Mouse (Mus musculus) heart, postnatal 10 days (tissue): ENCODE results near the gene Olfr516. TPM values are rescaled to one million over a fixed set of nuclear protein-coding genes. Genes with fewer than 3 reads are reported as not detected.

Experiments
- DNase-seq, 2 experiments: peaks; one replicate each; pipeline ENCODE4 v3.0.0; 2021
- intact Hi-C: fragments of 180-260 bp; cut with DNase I; formaldehyde crosslinking; loops from one replicate; pipeline ENCODE4 v1.15.1; 2025
- total RNA-seq, 2 experiments: library from RNA; stranded (reverse); gene quantifications; 2 replicates each; pipeline ENCODE4 v1.2.3; 2021

The Olfr516 gene
- total RNA-seq: not detected

GRCm38 (mm10) chr7:108850429-108850828, at the start of gene Olfr516:
Gene Olfr516, minus strand, starts transcription at chr7:108850529.
- intact Hi-C loops: loop anchor here (5.0 kb wide), 1 partner anchor 82 kb away; the partner anchor contains the start of genes Eif3f and Nlrp10
- DNase-seq: no peak

GRCm38 (mm10) chr7:108894320-108894719, 44.0 kb upstream of the Olfr516 start, which contains the start of gene Olfr519:
Gene Olfr519, minus strand, starts transcription at chr7:108894420.
- intact Hi-C loops: no loop called here
- no peak for DNase-seq

- intact Hi-C loops: no loop called here
- no peak for DNase-seq
These were observed 34.6 kb upstream of the Olfr516 start, which contains the start of gene Olfr518 for GRCm38 (mm10) chr7:108884906-108885305. Gene Olfr518, minus strand, starts transcription at chr7:108885006.

GRCm38 (mm10) chr7:108872279-108872678, 21.9 kb upstream of the Olfr516 start, which contains the start of gene Olfr517:
Gene Olfr517, minus strand, starts transcription at chr7:108872379.
- no peak for DNase-seq
- intact Hi-C loops: no loop called here

- DNase-seq: no peak
These were observed 24.4 kb downstream of the Olfr516 start, which contains the start of gene Olfr514 for GRCm38 (mm10) chr7:108825897-108826296. Gene Olfr514, minus strand, starts transcription at chr7:108825997.

GRCm38 (mm10) chr7:108814593-108815215, 35.6 kb downstream of the Olfr516 start:
- intact Hi-C loops: loop anchor here (1.0 kb wide), 2 partner anchors 120 to 214 kb away; partner anchors contain the start of gene Eif3f
- peak; percentile 21 to 41 for DNase-seq

More at GRCm38 (mm10) chr7:108825897-108826296, 24.4 kb downstream of the Olfr516 start, which contains the start of gene Olfr514:
- intact Hi-C loops: no loop called here

GRCm38 (mm10) chr7:108797205-108797933, 53.0 kb downstream of the Olfr516 start:
- intact Hi-C loops: no loop called here
- no peak for DNase-seq

Other genes starting within 250 kb of the Olfr516 start
- not detected for gene Olfr506, start 239.7 kb downstream of the Olfr516 start, total RNA-seq
- not detected for gene Olfr507, start 228.7 kb downstream of the Olfr516 start, total RNA-seq
- gene Olfr508, start 220.5 kb downstream of the Olfr516 start, total RNA-seq: not detected
- not detected for gene Olfr509, start 198.6 kb downstream of the Olfr516 start, total RNA-seq
- gene Olfr510, start 184.1 kb downstream of the Olfr516 start, total RNA-seq: not detected
- gene Olfr512, start 137.2 kb downstream of the Olfr516 start, total RNA-seq: not detected
- gene Olfr513, start 99.6 kb downstream of the Olfr516 start, total RNA-seq: not detected
- gene Olfr514, start 24.5 kb downstream of the Olfr516 start, total RNA-seq: not detected
- gene Olfr517, start 21.9 kb upstream of the Olfr516 start, total RNA-seq: not detected
- not detected for gene Olfr518, start 34.5 kb upstream of the Olfr516 start, total RNA-seq
- not detected for gene Olfr519, start 43.9 kb upstream of the Olfr516 start, total RNA-seq
- 10 to 100 TPM; 13.7 to 19.5 TPM for gene Nlrp10, start 79.6 kb upstream of the Olfr516 start, total RNA-seq
- gene Eif3f, start 83.9 kb upstream of the Olfr516 start, total RNA-seq: 100 to 1,000 TPM; 112 to 117 TPM
- gene Tub, start 99.8 kb upstream of the Olfr516 start, total RNA-seq: under 1 TPM; 0.50 to 0.53 TPM
- under 1 TPM; 0.45 to 0.67 TPM for gene Ric3, start 232.8 kb upstream of the Olfr516 start, total RNA-seq